Mouse (Mus musculus) neural tube, embryonic 11.5 days (tissue): ENCODE results near the gene Prr5. TPM values are rescaled to one million over a fixed set of nuclear protein-coding genes. Genes with fewer than 3 reads are reported as not detected.

Experiments
- ATAC-seq: fragments of 200-750 bp; cut with Nextera tagmentation; 2 replicates; pipeline ENCODE4 v1.8.0; 2017; ENCODE audit warnings: moderate number of reproducible peaks, mild to moderate bottlenecking, moderate TSS enrichment, moderate library complexity; ENCODE audit not compliant: insufficient read depth, low FRiP score, low TSS enrichment
- DNase-seq: peaks from one replicate; pipeline ENCODE4 v3.0.0-alpha.2; 2015; ENCODE audit warnings: low spot score
- H3K27ac ChIP-seq: fragments of 300-500 bp; sonication (generic); 2 replicates; pipeline ENCODE4 v1.5.1; 2014; ENCODE audit warnings: low read depth, mild to moderate bottlenecking, low read length
- H3K27me3 ChIP-seq: fragments of 300-500 bp; sonication (generic); 2 replicates; pipeline ENCODE4 v1.6.1; 2014; ENCODE audit warnings: mild to moderate bottlenecking, low read length, mixed read lengths; ENCODE audit not compliant: control insufficient read depth, insufficient read depth
- H3K36me3 ChIP-seq: fragments of 300-500 bp; sonication (generic); 2 replicates; pipeline ENCODE4 v1.6.1; 2014; ENCODE audit warnings: mild to moderate bottlenecking, low read length, moderate library complexity, mixed read lengths; ENCODE audit not compliant: control insufficient read depth, insufficient read depth
- H3K4me1 ChIP-seq: fragments of 300-500 bp; sonication (generic); 2 replicates; pipeline ENCODE4 v1.6.1; 2014; ENCODE audit warnings: low read length, mixed read lengths; ENCODE audit not compliant: control insufficient read depth, insufficient read depth
- H3K4me2 ChIP-seq: fragments of 300-500 bp; sonication (generic); 2 replicates; pipeline ENCODE4 v1.6.1; 2014; ENCODE audit warnings: low read depth, mild to moderate bottlenecking, moderate library complexity
- H3K4me3 ChIP-seq: fragments of 300-500 bp; sonication (generic); 2 replicates; pipeline ENCODE4 v1.5.1; 2014; ENCODE audit warnings: low read depth, low read length
- H3K9ac ChIP-seq: fragments of 300-500 bp; sonication (generic); 2 replicates; pipeline ENCODE4 v1.6.1; 2014; ENCODE audit warnings: mild to moderate bottlenecking, low read length
- H3K9me3 ChIP-seq: fragments of 300-500 bp; sonication (generic); 2 replicates; pipeline ENCODE4 v1.6.1; 2016; ENCODE audit warnings: low read length; ENCODE audit not compliant: control insufficient read depth
- WGBS: fragments of 180-500 bp; shearing (Covaris S2); extraction: QIAGEN DNeasy Blood & Tissue Kit; methylation state at CpG from one replicate; pipeline ENCODE4 v1.1.7; 2014; 5-methylcytosine and 5-hydroxymethylcytosine counted together
- polyA plus RNA-seq: library from polyadenylated mRNA; unstranded; fragments of >200 nt; fragmentation: Nextera tagmentation; extraction: Ambion mirVana; gene quantifications from 2 replicates; pipeline ENCODE4 v1.2.1, GENCODE M21; 2014

The Prr5 gene
- polyA plus RNA-seq: 17.5 and 19.3 TPM in 2 replicates

DNA sequence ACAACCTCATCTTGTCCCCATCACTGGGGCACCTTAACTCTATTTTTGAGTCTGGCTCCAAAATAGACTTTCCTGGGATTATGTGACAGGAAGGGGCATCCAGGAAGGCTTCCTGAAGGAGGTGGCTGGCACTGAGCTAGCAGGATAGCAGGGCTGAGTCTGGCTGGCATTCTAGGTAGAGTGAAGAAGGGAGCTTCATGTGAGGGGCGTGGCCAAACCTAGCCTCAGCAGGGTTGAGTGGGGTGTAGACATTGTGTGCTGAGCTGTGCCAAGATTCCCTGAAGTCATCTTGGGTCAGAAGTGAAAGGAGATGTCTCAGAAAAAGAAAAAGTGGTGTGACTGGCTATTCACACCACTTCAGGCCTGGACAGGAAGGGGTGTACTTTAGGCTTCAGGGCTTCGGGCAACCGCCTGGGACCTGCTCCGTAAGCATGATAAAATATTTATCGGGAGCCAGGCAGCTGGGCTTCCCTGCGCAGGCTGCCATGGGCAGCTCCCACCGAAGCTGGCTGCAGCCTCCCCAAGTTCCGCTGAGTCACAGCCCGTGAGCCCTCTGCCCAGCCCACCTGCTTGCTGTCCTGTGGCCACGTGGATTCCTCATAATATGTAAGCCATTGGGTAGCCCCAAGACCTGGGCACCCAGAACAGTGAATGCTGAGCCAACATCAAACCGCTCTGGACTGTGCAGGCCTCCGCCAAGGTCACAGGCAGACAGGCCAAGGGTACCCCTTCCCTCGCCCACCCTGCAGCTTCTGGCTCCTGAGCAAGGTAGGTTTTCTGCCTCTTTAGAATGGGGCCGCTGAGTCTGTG lies at the start of gene Prr5:
Prr5 (plus strand) TSS at position 683 of the 810 bp plus-strand sequence.
- H3K4me3 ChIP-seq: no peak within 1 kb of the TSS
- peak; percentile 10 for DNase-seq
- H3K27me3 ChIP-seq: peaks cover 4% of the 10 kb centered on the region; the same call in 1 of the 2 replicates
- no peak within 1 kb of the TSS for H3K9ac ChIP-seq
- WGBS: 84% methylated on average over 14 of the region's 14 CpGs
- no peak within 1 kb of the TSS for H3K4me2 ChIP-seq
- no peak within 1 kb of the TSS for H3K27ac ChIP-seq
- no peaks in the 10 kb centered on the region for H3K9me3 ChIP-seq
- H3K4me1 ChIP-seq: no peaks in the 10 kb centered on the region; the same call in 1 of the 2 replicates
- H3K36me3 ChIP-seq: no peaks in the 10 kb centered on the region
- no peak for ATAC-seq

DNA sequence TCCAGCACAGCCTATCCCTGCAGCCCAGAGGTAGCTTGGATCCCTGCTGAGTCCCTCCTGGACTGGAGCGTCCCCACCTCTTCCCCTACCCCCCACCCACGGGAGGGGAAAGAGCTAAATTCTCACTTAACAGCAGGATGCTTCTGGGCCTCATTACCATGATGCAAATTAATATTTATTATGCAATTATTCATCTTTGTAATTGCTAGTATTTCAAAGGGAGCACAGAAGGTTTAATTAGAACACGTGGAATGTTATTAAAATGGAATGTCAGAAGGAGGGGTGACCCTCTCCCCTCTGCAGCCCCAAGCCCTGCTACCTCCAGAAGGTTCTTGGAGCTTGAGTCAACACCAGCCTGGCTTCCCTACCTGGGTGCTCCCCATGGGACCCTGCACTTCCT lies 49.4 kb upstream of the Prr5 start:
- DNase-seq: no peak
- no peaks in the 10 kb centered on the region for H3K36me3 ChIP-seq
- H3K9ac ChIP-seq: no peak overlapping the region
- 64% methylated on average over 3 of the region's 3 CpGs for WGBS
- ATAC-seq: no peak
- 0 out of 2 replicates have a peak, but pooled peaks cover 2% of the 10 kb centered on the region for H3K27me3 ChIP-seq
- H3K9me3 ChIP-seq: no peaks in the 10 kb centered on the region
- peaks cover 10% of the 10 kb centered on the region for H3K4me1 ChIP-seq
- H3K27ac ChIP-seq: no peak overlapping the region
- no peak overlapping the region for H3K4me2 ChIP-seq
- no peak overlapping the region for H3K4me3 ChIP-seq

DNA sequence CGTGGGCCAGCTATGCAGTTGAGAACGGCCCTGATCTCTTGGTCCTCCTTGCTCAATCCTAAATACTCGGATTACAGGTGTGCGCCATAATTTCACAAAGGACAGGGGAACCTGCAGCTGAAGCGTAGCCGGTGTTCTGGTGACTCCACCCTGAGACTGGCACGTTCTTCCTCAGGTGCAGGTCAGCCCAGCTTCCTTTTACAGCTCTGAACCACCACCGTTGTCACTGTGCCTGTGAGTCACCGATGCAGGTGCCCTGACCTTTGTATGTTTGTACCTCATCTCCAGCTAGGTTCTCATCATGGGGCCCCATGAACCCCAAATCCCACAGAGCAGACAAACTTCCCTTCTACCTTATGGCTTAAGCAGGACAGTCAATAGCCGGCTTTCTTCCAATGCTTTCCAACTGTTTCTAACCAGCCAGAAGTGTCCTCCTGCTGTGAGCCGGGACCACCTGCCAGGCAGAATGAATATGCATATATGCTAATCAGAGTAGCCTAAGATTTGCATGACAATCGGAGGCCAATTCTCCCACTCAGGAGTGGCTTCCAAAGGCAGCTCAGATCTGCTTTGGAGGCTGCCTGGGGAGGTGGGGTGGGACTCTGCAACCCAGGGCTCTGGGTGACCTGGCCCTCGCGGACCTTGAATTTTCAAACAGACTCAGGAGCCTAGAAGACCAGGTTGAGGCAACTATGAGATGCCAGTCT lies 47.5 kb upstream of the Prr5 start:
- Histone ChIP-seq H3K4me2 (peak overlapping the region; percentile 16; the same call in 1 of the 2 replicates), H3K9ac (no peak overlapping the region), H3K9me3 (no peaks in the 10 kb centered on the region), H3K36me3 (no peaks in the 10 kb centered on the region), H3K27me3 (0 out of 2 replicates have a peak, but pooled peaks cover 2% of the 10 kb centered on the region), H3K4me1 (peaks cover 10% of the 10 kb centered on the region), H3K4me3 (no peak overlapping the region), H3K27ac (0 out of 2 replicates have a peak overlapping the region, but pooled peaks have one; percentile 20)
- peak; percentile 71 for ATAC-seq
- DNase-seq: peak; percentile 54
- WGBS: 26% methylated on average over 14 of the region's 14 CpGs

DNA sequence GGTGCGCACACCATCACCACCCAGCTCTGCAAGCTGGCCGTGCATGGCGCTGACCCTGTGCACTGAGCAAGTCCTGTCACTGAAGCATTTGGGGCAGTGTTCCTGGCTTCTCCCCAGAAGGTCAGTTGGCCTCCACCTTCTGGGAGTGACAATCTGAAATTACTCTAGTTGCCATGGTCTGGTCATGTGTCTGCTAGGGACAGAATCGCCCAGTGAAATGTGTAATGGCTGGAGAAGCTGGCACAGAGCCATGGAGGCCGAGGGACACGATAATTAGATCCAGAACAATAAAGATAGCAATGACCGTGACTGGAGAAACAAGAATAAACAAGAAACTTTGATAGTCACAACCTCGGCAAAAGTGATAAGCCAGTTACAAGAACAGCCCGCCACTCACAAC lies 44.5 kb upstream of the Prr5 start:
- Histone ChIP-seq H3K36me3 (no peaks in the 10 kb centered on the region), H3K9ac (no peak overlapping the region), H3K27me3 (0 out of 2 replicates have a peak, but pooled peaks cover 2% of the 10 kb centered on the region), H3K9me3 (no peaks in the 10 kb centered on the region), H3K4me3 (no peak overlapping the region), H3K27ac (no peak overlapping the region), H3K4me2 (no peak overlapping the region), H3K4me1 (peaks cover 14% of the 10 kb centered on the region)
- ATAC-seq (no peak), DNase-seq (no peak)
- WGBS: 77% methylated on average over 9 of the region's 9 CpGs

DNA sequence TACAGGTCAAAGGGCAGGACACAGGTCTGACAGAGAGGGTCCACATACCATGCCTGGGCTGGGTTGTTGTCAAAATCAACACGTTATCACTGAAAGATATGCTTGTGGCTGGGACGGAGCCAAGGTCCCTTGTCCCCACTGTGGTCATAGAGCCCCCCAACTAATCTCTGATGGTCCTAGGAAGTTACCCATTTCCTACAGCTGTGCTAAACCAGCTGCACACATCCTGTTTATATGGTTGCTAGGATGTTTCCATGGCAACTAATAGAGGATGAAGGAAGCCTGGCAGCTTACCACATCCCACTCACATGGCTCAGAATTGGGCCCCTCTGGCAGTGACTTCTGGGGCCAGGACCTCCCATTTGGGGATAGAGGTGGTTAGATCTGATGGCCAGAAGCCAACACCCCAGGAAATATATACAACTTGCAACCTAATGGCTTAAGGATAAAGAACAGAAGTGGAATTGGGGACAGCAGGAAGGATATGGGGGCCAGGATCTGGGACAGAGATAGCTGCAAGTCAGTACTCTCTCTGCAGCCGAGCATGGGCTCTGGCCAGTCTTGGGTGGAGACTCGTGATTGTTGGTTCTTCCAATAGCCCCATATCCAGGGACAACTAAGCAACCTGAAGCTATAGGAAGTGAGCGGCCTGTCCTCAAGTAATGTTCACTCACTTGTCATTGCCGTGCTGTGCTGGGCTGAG lies 43.6 kb upstream of the Prr5 start:
- ATAC-seq: no peak

DNA sequence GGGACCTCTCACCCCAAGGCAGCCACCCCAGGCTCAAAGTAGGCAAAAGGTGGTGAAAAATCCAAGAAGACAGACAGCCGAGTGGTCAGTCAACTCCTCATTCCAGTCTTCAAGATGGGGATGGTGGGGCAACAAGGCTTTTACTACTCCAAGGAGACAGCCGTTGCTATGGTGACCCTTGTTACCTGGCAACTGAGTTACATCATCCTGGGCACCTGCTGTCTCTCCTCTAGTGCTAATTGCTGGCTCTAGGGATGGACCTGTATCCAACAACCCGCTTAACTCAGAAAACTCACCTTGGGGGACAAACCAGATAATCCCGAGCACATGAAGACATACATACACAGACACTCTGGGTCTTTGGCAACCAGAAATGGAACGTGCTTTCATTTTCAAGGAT lies 42.1 kb upstream of the Prr5 start:
- Histone ChIP-seq H3K9me3 (no peaks in the 10 kb centered on the region), H3K4me3 (no peak overlapping the region), H3K9ac (no peak overlapping the region), H3K27me3 (0 out of 2 replicates have a peak, but pooled peaks cover 2% of the 10 kb centered on the region), H3K36me3 (no peaks in the 10 kb centered on the region), H3K4me1 (peaks cover 6% of the 10 kb centered on the region), H3K4me2 (no peak overlapping the region), H3K27ac (no peak overlapping the region)
- ATAC-seq (no peak), DNase-seq (no peak)
- WGBS: 74% methylated on average over 5 of the region's 5 CpGs

More for the DNA sequence above, 43.6 kb upstream of the Prr5 start:
- no peaks in the 10 kb centered on the region for H3K9me3 ChIP-seq
- no peaks in the 10 kb centered on the region for H3K36me3 ChIP-seq
- peaks cover 14% of the 10 kb centered on the region for H3K4me1 ChIP-seq
- 0 out of 2 replicates have a peak, but pooled peaks cover 2% of the 10 kb centered on the region for H3K27me3 ChIP-seq
- H3K4me2 ChIP-seq: no peak overlapping the region
- no peak overlapping the region for H3K27ac ChIP-seq
- peak; percentile 51 for DNase-seq
- no peak overlapping the region for H3K9ac ChIP-seq
- H3K4me3 ChIP-seq: no peak overlapping the region
- WGBS: 69% methylated on average over 6 of the region's 6 CpGs

DNA sequence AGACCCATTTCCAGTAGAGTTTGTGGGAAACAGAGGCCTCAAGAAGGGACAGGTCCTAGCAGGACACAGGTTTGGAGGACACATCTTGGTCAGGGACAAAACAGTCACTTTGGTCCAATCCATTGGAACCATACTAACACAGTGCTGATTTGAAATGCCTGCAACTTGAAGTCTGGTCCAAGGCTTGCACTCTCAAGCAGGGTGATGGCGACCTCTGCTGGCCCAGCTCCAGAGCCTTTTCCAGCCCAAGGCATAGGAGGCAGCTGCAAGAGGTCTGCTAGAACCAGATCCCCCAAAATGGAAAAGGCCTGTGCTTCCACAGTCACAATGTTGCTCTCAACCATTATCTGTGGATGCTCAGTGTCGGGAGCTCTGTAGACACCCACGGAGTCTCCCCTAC lies 39.7 kb upstream of the Prr5 start:
- DNase-seq (peak; percentile 81), ATAC-seq (no peak)
- Histone ChIP-seq H3K9ac (no peak overlapping the region), H3K27me3 (no peaks in the 10 kb centered on the region), H3K4me2 (no peak overlapping the region), H3K36me3 (no peaks in the 10 kb centered on the region), H3K27ac (no peak overlapping the region), H3K4me3 (no peak overlapping the region), H3K9me3 (no peaks in the 10 kb centered on the region), H3K4me1 (peaks cover 4% of the 10 kb centered on the region)
- WGBS: 21% methylated on average over 3 of the region's 3 CpGs

DNA sequence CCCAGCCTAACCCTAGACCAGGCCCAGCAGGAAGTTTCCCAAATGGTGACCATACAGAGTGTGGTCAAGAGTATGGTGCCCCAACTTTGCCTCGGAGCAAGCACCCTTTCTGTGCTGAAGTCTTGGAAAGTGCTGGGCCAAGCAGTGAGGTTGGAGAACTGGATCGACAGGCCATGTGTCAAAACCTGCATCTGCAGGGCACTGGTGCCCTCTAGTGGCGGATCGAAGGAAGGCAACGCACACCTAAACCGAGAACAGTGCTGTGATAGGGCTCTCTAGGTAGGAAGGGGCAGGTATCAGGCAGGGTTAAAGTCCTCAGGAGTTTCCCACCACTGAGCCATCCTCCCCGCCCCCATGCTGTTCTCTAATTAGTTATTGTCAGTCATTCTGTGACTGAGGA lies 37.9 kb upstream of the Prr5 start:
- DNase-seq: peak; percentile 86
- H3K4me1 ChIP-seq: peaks cover 4% of the 10 kb centered on the region; the same call in 1 of the 2 replicates
- H3K4me3 ChIP-seq: no peak overlapping the region
- H3K36me3 ChIP-seq: no peaks in the 10 kb centered on the region
- no peaks in the 10 kb centered on the region for H3K27me3 ChIP-seq
- ATAC-seq: no peak
- H3K9ac ChIP-seq: no peak overlapping the region
- no peak overlapping the region for H3K27ac ChIP-seq
- H3K9me3 ChIP-seq: no peaks in the 10 kb centered on the region
- WGBS: 1% methylated on average over 7 of the region's 7 CpGs
- H3K4me2 ChIP-seq: no peak overlapping the region
